Mouse (Mus musculus) spleen, adult 2 months (tissue): ENCODE results near the gene Zbtb18.

Source experiments
- CTCF ChIP-seq: fragments of 200-500 bp; IDR thresholded peaks from 2 replicates; pipeline ENCODE4 v1.5.1; 2011; ENCODE audit warnings: mild to moderate bottlenecking, inconsistent platforms; ENCODE audit not compliant: insufficient read depth, insufficient read length, insufficient replicate concordance; ENCODE audit errors: extremely low read depth
- POLR2A ChIP-seq: fragments of 200-500 bp; IDR thresholded peaks from 2 replicates; pipeline ENCODE4 v1.6.1; 2011; ENCODE audit warnings: low read depth, low read length, inconsistent platforms

DNA sequence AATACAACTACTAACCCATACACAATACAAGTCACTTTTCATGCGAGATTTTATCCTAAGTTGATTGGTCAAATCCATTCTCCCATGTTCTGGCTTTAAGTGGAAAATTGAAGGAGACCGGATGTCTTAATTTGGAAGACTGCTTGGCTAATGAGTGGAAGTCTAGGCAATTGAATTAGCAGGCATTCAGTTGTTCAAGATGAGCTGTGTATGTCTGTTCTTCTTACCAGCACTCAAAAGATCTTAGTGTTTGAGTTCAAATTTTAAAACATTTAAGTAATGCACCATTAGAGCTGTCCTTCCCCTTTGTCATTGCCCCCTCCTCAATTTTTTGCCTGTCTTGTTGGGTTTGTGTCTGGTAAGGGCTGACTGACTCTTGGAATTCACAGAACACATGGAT, 8.9 kb downstream of the Zbtb18 start:
- TF ChIP-seq POLR2A (no peak), CTCF (no peak)
